Comparison of ENCODE assay signal across 10 mouse cellular contexts in genomic region chr5:134740501-134741341, GRCm38 (mm10). TPM values are rescaled to one million over a fixed set of nuclear protein-coding genes. Genes with fewer than 3 reads are reported as not detected.
A peak's percentile ranks its signal among the peaks of the same experiment; 100 is the strongest.
DNase-seq lines count a peak whose midpoint lies in the region; ATAC-seq and TF ChIP-seq lines count a peak whose summit lies in the region.
"Had no signal": no experiment of that assay in that cellular context is flagged by ENCODE, and none has a peak within 500 bp of the region (broad histone marks: within the 10 kb centered on the region; RNA-seq: fewer than 3 reads in every experiment).

No protein-coding gene starts in this region.

- TF ChIP-seq CTCF in lung, adult 2 months (IDR thresholded peaks at IDR 0.05; ENCODE audit: insufficient read depth, low read length) = no peak

- no peak for ATAC-seq in kidney, embryonic 15.5 days (replicated peaks; ENCODE audit: low FRiP score)
- peak; percentile 33; the same call in 1 of the 2 replicates for ATAC-seq in stomach, embryonic 16.5 days (ENCODE audit: insufficient read depth, low FRiP score)
- ATAC-seq: inflammation-experienced regulatory T-cells, adult 6 months had no signal

- no peak for TF ChIP-seq POLR2A in lung, adult 2 months (IDR thresholded peaks at IDR 0.05; ENCODE audit: borderline replicate concordance, extremely low read depth, low read depth, low read length)

- no peaks in the 10 kb centered on the region for H3K9me3 ChIP-seq in kidney, embryonic 15.5 days (replicated peaks)
- H3K9me3 ChIP-seq in stomach, embryonic 16.5 days (replicated peaks; ENCODE audit: control insufficient read depth, low read length) = no peaks in the 10 kb centered on the region
- H3K9me3 ChIP-seq: megakaryocyte, embryonic 14.5 days had no signal

- no peak overlapping the region for H3K4me3 ChIP-seq in lung, adult 2 months (replicated peaks; ENCODE audit: extremely low read depth, low read depth, low read length)
- no peak overlapping the region for H3K4me3 ChIP-seq in kidney, embryonic 15.5 days (replicated peaks)
- no peak overlapping the region for H3K4me3 ChIP-seq in stomach, embryonic 16.5 days (replicated peaks; ENCODE audit: low read length)
- H3K4me3 ChIP-seq: megakaryocyte, embryonic 14.5 days had no signal

- WGBS in lung, adult 2 months = 57% methylated on average over 11 of the region's 11 CpGs
- WGBS in kidney, embryonic 15.5 days = 55% methylated on average over 11 of the region's 11 CpGs
- 53% methylated on average over 11 of the region's 11 CpGs for WGBS in stomach, embryonic 16.5 days

- peaks cover 17% of the 10 kb centered on the region for H3K4me1 ChIP-seq in lung, adult 2 months (ENCODE audit: control insufficient read depth, insufficient read depth, low read length)
- peaks cover 29% of the 10 kb centered on the region for H3K4me1 ChIP-seq in kidney, embryonic 15.5 days
- peaks cover 29% of the 10 kb centered on the region for H3K4me1 ChIP-seq in stomach, embryonic 16.5 days (ENCODE audit: control insufficient read depth, insufficient read depth, low read length)

- H3K27ac ChIP-seq in kidney, embryonic 15.5 days = peak overlapping the region; percentile 24; the same call in 1 of the 2 replicates
- peak overlapping the region; percentile 79 for H3K27ac ChIP-seq in stomach, embryonic 16.5 days (ENCODE audit: low read length)

- H3K4me2 ChIP-seq in kidney, embryonic 15.5 days = no peak overlapping the region
- H3K4me2 ChIP-seq in stomach, embryonic 16.5 days (ENCODE audit: low read depth, low read length) = no peak overlapping the region

- peaks cover 6% of the 10 kb centered on the region; the same call in 1 of the 2 replicates for H3K27me3 ChIP-seq in kidney, embryonic 15.5 days
- no peaks in the 10 kb centered on the region for H3K27me3 ChIP-seq in stomach, embryonic 16.5 days (ENCODE audit: control insufficient read depth, insufficient read depth, low read length)

- no peaks in the 10 kb centered on the region for H3K36me3 ChIP-seq in kidney, embryonic 15.5 days
- H3K36me3 ChIP-seq in stomach, embryonic 16.5 days (ENCODE audit: control insufficient read depth, insufficient read depth, low read length) = no peaks in the 10 kb centered on the region

- peak; percentile 59 for DNase-seq in lung, adult 18-20 months
- no peak for DNase-seq in lung, adult 2 months
- DNase-seq in heart, adult 9 months (ENCODE audit: low spot score in 2 of 2) = peak; percentile 84 to 87
- no peak for DNase-seq in thymus, postnatal 10 days (ENCODE audit: low spot score in 2 of 2)
- no peak for DNase-seq in spleen, postnatal 14 days (ENCODE audit: low spot score in 2 of 2)
- DNase-seq: right cerebral cortex, adult 18-20 months had no signal

- no peak overlapping the region for H3K9ac ChIP-seq in kidney, embryonic 15.5 days
- peak overlapping the region; percentile 12 for H3K9ac ChIP-seq in stomach, embryonic 16.5 days (ENCODE audit: low read length)

RNA-seq across cellular contexts. Expression of gene Eln, which starts 6.4 kb away (rescaled TPM):
- polyA plus RNA-seq in lung, adult 2 months (2012; rRNA removed) = 311 and 510 TPM in 2 replicates
- polyA plus RNA-seq in kidney, embryonic 15.5 days (2015; fragmentation: Nextera tagmentation; extraction: Ambion mirVana) = 81.4 and 99.6 TPM in 2 replicates
- polyA plus RNA-seq in stomach, embryonic 16.5 days (2015; fragmentation: Nextera tagmentation; extraction: Ambion mirVana) = 93.7 and 97.0 TPM in 2 replicates

RNA-seq across cellular contexts. Expression of gene Limk1, which starts 52.3 kb away (rescaled TPM):
- 29.6 and 31.1 TPM in 2 replicates for polyA plus RNA-seq in lung, adult 2 months (2012; rRNA removed)
- polyA plus RNA-seq in kidney, embryonic 15.5 days (2015; fragmentation: Nextera tagmentation; extraction: Ambion mirVana) = 4.9 and 5.9 TPM in 2 replicates
- 3.7 and 4.1 TPM in 2 replicates for polyA plus RNA-seq in stomach, embryonic 16.5 days (2015; fragmentation: Nextera tagmentation; extraction: Ambion mirVana)

Comparison
In these comparisons a context has a peak if more than half of its experiments do, and no peak if none do; other contexts are left out.
1. DNase-seq: peak in lung, adult 18-20 months (2 of 2) and heart, adult 9 months (2 of 2); none in lung, adult 2 months (single experiment), thymus, postnatal 10 days (0 of 2) and spleen, postnatal 14 days (0 of 2).